Mouse (Mus musculus): ENCODE data around the gene Trim6. TPM values are rescaled to one million over a fixed set of nuclear protein-coding genes. Genes with fewer than 3 reads are reported as not detected.
"Not testable (repeated sequence)": the region's sequence is repeated elsewhere in the genome, so short reads cannot be mapped to it uniquely, and the experiment has no call there.

Trim6 gene
- polyA plus RNA-seq, 1 experiment from 2014 or later: 0.54 TPM

GRCm38 (mm10) chr7:104217881-104218280 lies 712 bp upstream of the Trim6 start:
- H3K4me1 ChIP-seq: peaks cover 8% of the 10 kb centered on the region
- no peak overlapping the region for H3K4me3 ChIP-seq (replicated peaks)
- H3K27me3 ChIP-seq (replicated peaks): peaks cover 5% of the 10 kb centered on the region; the same call in 1 of the 2 replicates
- H3K9ac ChIP-seq (replicated peaks): no peak overlapping the region
- H3K36me3 ChIP-seq: no peaks in the 10 kb centered on the region
- no peaks in the 10 kb centered on the region for H3K9me3 ChIP-seq (replicated peaks)
- no peak overlapping the region for H3K4me2 ChIP-seq
- H3K27ac ChIP-seq (replicated peaks): no peak overlapping the region
- ATAC-seq (ENCODE audit: low FRiP score): no peak
- WGBS: 75% methylated on average over 2 of the region's 2 CpGs

GRCm38 (mm10) chr7:104231203-104231602 lies 12.6 kb downstream of the Trim6 start:
- Histone ChIP-seq H3K4me1 (no peaks in the 10 kb centered on the region), H3K9me3 (replicated peaks) (no peaks in the 10 kb centered on the region), H3K36me3 (no peaks in the 10 kb centered on the region), H3K4me2 (no peak overlapping the region), H3K27ac (replicated peaks) (no peak overlapping the region), H3K4me3 (replicated peaks) (no peak overlapping the region), H3K9ac (replicated peaks) (no peak overlapping the region), H3K27me3 (replicated peaks) (no peaks in the 10 kb centered on the region)
- 41% methylated on average over 2 of the region's 2 CpGs for WGBS
- ATAC-seq (ENCODE audit: low FRiP score): no peak

GRCm38 (mm10) chr7:104240857-104241256 lies 22.3 kb downstream of the Trim6 start:
- no peak for ATAC-seq (ENCODE audit: low FRiP score)
- H3K27ac ChIP-seq (replicated peaks): no peak overlapping the region
- H3K4me2 ChIP-seq: no peak overlapping the region
- no peaks in the 10 kb centered on the region for H3K36me3 ChIP-seq
- H3K9ac ChIP-seq (replicated peaks): no peak overlapping the region
- no peaks in the 10 kb centered on the region for H3K4me1 ChIP-seq
- no peaks in the 10 kb centered on the region for H3K9me3 ChIP-seq (replicated peaks)
- H3K27me3 ChIP-seq (replicated peaks): no peaks in the 10 kb centered on the region
- no peak overlapping the region for H3K4me3 ChIP-seq (replicated peaks)

GRCm38 (mm10) chr7:104243616-104244015 lies 25.0 kb downstream of the Trim6 start:
- WGBS: 80% methylated on average over 1 of the region's 1 CpGs
- Histone ChIP-seq H3K9me3 (replicated peaks) (no peaks in the 10 kb centered on the region), H3K4me3 (replicated peaks) (no peak overlapping the region), H3K9ac (replicated peaks) (no peak overlapping the region), H3K27me3 (replicated peaks) (no peaks in the 10 kb centered on the region), H3K4me1 (no peaks in the 10 kb centered on the region), H3K27ac (replicated peaks) (no peak overlapping the region), H3K36me3 (no peaks in the 10 kb centered on the region), H3K4me2 (no peak overlapping the region)
- no peak for ATAC-seq (ENCODE audit: low FRiP score)

GRCm38 (mm10) chr7:104244287-104245181 lies 25.9 kb downstream of the Trim6 start, which contains the start of gene Trim34a:
Gene Trim34a, plus strand, starts transcription at chr7:104244457.
- no peaks in the 10 kb centered on the region for H3K36me3 ChIP-seq
- H3K4me3 ChIP-seq (replicated peaks): peak within 1 kb of the TSS; percentile 39
- WGBS: 15% methylated on average over 13 of the region's 13 CpGs
- no peaks in the 10 kb centered on the region for H3K9me3 ChIP-seq (replicated peaks)
- peak within 1 kb of the TSS; percentile 14; the same call in 1 of the 2 replicates for H3K9ac ChIP-seq (replicated peaks)
- H3K4me1 ChIP-seq: no peaks in the 10 kb centered on the region
- peak within 1 kb of the TSS; percentile 48 for H3K4me2 ChIP-seq
- H3K27me3 ChIP-seq (replicated peaks): no peaks in the 10 kb centered on the region
- peak; percentile 45; the same call in 1 of the 2 replicates for ATAC-seq (ENCODE audit: low FRiP score)
- no peak within 1 kb of the TSS for H3K27ac ChIP-seq (replicated peaks)

- not testable (repeated sequence) for H3K4me3 ChIP-seq (replicated peaks); H3K27me3 ChIP-seq (replicated peaks); H3K27ac ChIP-seq (replicated peaks); H3K9me3 ChIP-seq (replicated peaks); H3K36me3 ChIP-seq; ATAC-seq (ENCODE audit: low FRiP score); H3K4me1 ChIP-seq; H3K4me2 ChIP-seq; H3K9ac ChIP-seq (replicated peaks)
- 93% methylated on average over 4 of the region's 4 CpGs for WGBS
Observed at GRCm38 (mm10) chr7:104260380-104260779, 41.8 kb downstream of the Trim6 start.

GRCm38 (mm10) chr7:104265335-104265734 lies 46.7 kb downstream of the Trim6 start:
- not testable (repeated sequence) for H3K9ac ChIP-seq (replicated peaks); H3K36me3 ChIP-seq; ATAC-seq (ENCODE audit: low FRiP score); H3K27ac ChIP-seq (replicated peaks); H3K27me3 ChIP-seq (replicated peaks); H3K4me3 ChIP-seq (replicated peaks); H3K9me3 ChIP-seq (replicated peaks); H3K4me2 ChIP-seq; H3K4me1 ChIP-seq
- WGBS: 89% methylated on average over 5 of the region's 5 CpGs

GRCm38 (mm10) chr7:104279361-104279760 lies 60.8 kb downstream of the Trim6 start:
- not testable (repeated sequence) for H3K9ac ChIP-seq (replicated peaks); H3K4me2 ChIP-seq; H3K27me3 ChIP-seq (replicated peaks); H3K9me3 ChIP-seq (replicated peaks); ATAC-seq (ENCODE audit: low FRiP score); H3K4me3 ChIP-seq (replicated peaks); H3K27ac ChIP-seq (replicated peaks); H3K4me1 ChIP-seq; H3K36me3 ChIP-seq
- 94% methylated on average over 3 of the region's 3 CpGs for WGBS

Other genes starting within 250 kb of the Trim6 start
- 0.03 TPM in 1 of 2 replicates, not detected in the other for gene Olfr635, start 247.6 kb upstream of the Trim6 start, polyA plus RNA-seq (2015; fragmentation: Nextera tagmentation; extraction: Ambion mirVana)
- not detected in 2 replicates for gene Olfr638, start 220.0 kb upstream of the Trim6 start, polyA plus RNA-seq (2015; fragmentation: Nextera tagmentation; extraction: Ambion mirVana)
- gene Olfr639, start 201.5 kb upstream of the Trim6 start, polyA plus RNA-seq (2015; fragmentation: Nextera tagmentation; extraction: Ambion mirVana): 0.03 TPM in 1 of 2 replicates, not detected in the other
- gene Olfr640, start 193.2 kb upstream of the Trim6 start, polyA plus RNA-seq (2015; fragmentation: Nextera tagmentation; extraction: Ambion mirVana): not detected in 2 replicates
- gene Olfr641, start 183.3 kb upstream of the Trim6 start, polyA plus RNA-seq (2015; fragmentation: Nextera tagmentation; extraction: Ambion mirVana): not detected in 2 replicates
- gene Olfr642, start 166.1 kb upstream of the Trim6 start, polyA plus RNA-seq (2015; fragmentation: Nextera tagmentation; extraction: Ambion mirVana): not detected in 2 replicates
- gene 4930516K23Rik, start 157.3 kb upstream of the Trim6 start, polyA plus RNA-seq (2015; fragmentation: Nextera tagmentation; extraction: Ambion mirVana): not detected in 2 replicates
- gene Olfr644, start 146.9 kb upstream of the Trim6 start, polyA plus RNA-seq (2015; fragmentation: Nextera tagmentation; extraction: Ambion mirVana): not detected in 2 replicates
- gene Olfr645, start 133.3 kb upstream of the Trim6 start, polyA plus RNA-seq (2015; fragmentation: Nextera tagmentation; extraction: Ambion mirVana): not detected in 2 replicates
- gene Olfr646, start 113.9 kb upstream of the Trim6 start, polyA plus RNA-seq (2015; fragmentation: Nextera tagmentation; extraction: Ambion mirVana): not detected in 2 replicates
- gene Ubqln5, start 89.0 kb upstream of the Trim6 start, polyA plus RNA-seq (2015; fragmentation: Nextera tagmentation; extraction: Ambion mirVana): not detected in 2 replicates
- not detected in 2 replicates for gene Olfr643, start 81.4 kb upstream of the Trim6 start, polyA plus RNA-seq (2015; fragmentation: Nextera tagmentation; extraction: Ambion mirVana)
- gene Ubqln3, start 75.5 kb upstream of the Trim6 start, polyA plus RNA-seq (2015; fragmentation: Nextera tagmentation; extraction: Ambion mirVana): not detected in 2 replicates
- not detected in 2 replicates for gene Ubqlnl, start 68.2 kb upstream of the Trim6 start, polyA plus RNA-seq (2015; fragmentation: Nextera tagmentation; extraction: Ambion mirVana)
- not detected in 2 replicates for gene Olfm5, start 54.0 kb upstream of the Trim6 start, polyA plus RNA-seq (2015; fragmentation: Nextera tagmentation; extraction: Ambion mirVana)
- 0.37 and 0.42 TPM in 2 replicates for gene Olfr648, start 35.4 kb upstream of the Trim6 start, polyA plus RNA-seq (2015; fragmentation: Nextera tagmentation; extraction: Ambion mirVana)
- gene Olfr649, start 22.8 kb upstream of the Trim6 start, polyA plus RNA-seq (2015; fragmentation: Nextera tagmentation; extraction: Ambion mirVana): not detected in 2 replicates
- 0.72 and 2.2 TPM in 2 replicates for gene Trim34a, start 25.7 kb downstream of the Trim6 start, polyA plus RNA-seq (2015; fragmentation: Nextera tagmentation; extraction: Ambion mirVana)
- 0.15 and 0.34 TPM in 2 replicates for gene Trim5, start 69.3 kb downstream of the Trim6 start, polyA plus RNA-seq (2015; fragmentation: Nextera tagmentation; extraction: Ambion mirVana)
- 2.2 and 4.9 TPM in 2 replicates for gene Trim12a, start 96.7 kb downstream of the Trim6 start, polyA plus RNA-seq (2015; fragmentation: Nextera tagmentation; extraction: Ambion mirVana)
- gene Trim34b, start 110.7 kb downstream of the Trim6 start, polyA plus RNA-seq (2015; fragmentation: Nextera tagmentation; extraction: Ambion mirVana): not detected in 2 replicates
- gene Trim12c, start 134.6 kb downstream of the Trim6 start, polyA plus RNA-seq (2015; fragmentation: Nextera tagmentation; extraction: Ambion mirVana): 0.95 and 1.9 TPM in 2 replicates
- not detected in 2 replicates for gene Trim30b, start 151.1 kb downstream of the Trim6 start, polyA plus RNA-seq (2015; fragmentation: Nextera tagmentation; extraction: Ambion mirVana)
- 0.24 TPM in 1 of 2 replicates, not detected in the other for gene Trim30c, start 182.0 kb downstream of the Trim6 start, polyA plus RNA-seq (2015; fragmentation: Nextera tagmentation; extraction: Ambion mirVana)
- gene Trim30a, start 246.4 kb downstream of the Trim6 start, polyA plus RNA-seq (2015; fragmentation: Nextera tagmentation; extraction: Ambion mirVana): 0.77 and 2.8 TPM in 2 replicates

All from neural tube, embryonic 15.5 days (tissue).